Mouse (Mus musculus): ENCODE measurements at regions not wholly inside any gene's neighbourhood (a gene's known extent, or its start where the extent isn't known, plus 50 kb on each side); places are given as distances from the start of the nearest gene placed in this dataset.

GRCm38 (mm10) chr4:57362652-57363051 lies 61.0 kb upstream of the Ptpn3 start:
- no peak for DNase-seq
- intact Hi-C loops (cut with DNase I; ENCODE audit: low total_unique reads) = no loop called here

- peak; percentile 77 for DNase-seq
- intact Hi-C loops (cut with DNase I; ENCODE audit: low total_unique reads) = loop anchor here (5.0 kb wide), 1 partner anchor 237 kb away; no protein-coding TSS in a partner anchor
Observed at GRCm38 (mm10) chr4:57369736-57370373, 64.2 kb upstream of the Palm2 start.

GRCm38 (mm10) chr4:57377872-57378271 lies 56.2 kb upstream of the Palm2 start:
- intact Hi-C loops (cut with DNase I; ENCODE audit: low total_unique reads) = no loop called here
- DNase-seq = peak; percentile 30

DNA sequence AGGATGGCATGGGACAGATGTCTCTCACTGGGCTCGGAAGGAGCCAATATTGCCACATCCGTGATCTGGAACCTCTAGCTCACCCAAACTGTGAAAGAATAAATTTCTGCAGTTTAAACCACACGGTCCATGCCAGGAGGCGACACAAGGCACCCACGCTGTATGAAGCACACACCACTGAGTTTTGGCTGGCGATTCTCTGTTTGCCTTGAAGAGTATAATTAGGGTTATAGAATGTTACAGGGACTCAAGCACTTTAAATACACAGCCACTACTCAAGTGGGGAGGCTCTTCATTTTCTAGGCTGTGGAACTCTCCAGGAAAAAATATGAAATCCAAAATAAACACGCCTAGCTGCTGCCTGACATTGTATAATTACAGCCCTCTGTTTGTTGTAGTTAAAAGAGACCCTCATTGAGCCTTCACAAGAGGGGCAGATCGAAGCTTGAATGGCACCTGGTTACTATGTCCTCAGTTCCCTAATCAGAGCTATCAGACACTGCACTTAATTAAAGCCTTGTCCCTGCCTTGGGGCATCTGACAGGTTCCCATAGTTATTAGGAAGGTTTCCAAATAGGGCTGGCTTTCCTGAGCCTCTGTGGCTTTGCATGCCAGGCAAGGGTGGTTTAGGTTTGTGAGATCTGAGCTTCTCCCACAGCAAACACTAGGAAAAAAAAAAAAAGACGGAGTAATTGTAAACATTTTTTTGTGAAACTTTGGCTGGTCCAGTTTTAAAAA lies 53.8 kb upstream of the Palm2 start:
- intact Hi-C loops (cut with DNase I; ENCODE audit: low total_unique reads) = no loop called here
- DNase-seq = no peak

- intact Hi-C loops (cut with DNase I; ENCODE audit: low total_unique reads) = no loop called here
- DNase-seq = no peak
Observed at GRCm38 (mm10) chr4:57381306-57381705, 52.7 kb upstream of the Palm2 start.
